Mouse (Mus musculus): ENCODE measurements at regions not wholly inside any gene's neighbourhood (a gene's known extent, or its start where the extent isn't known, plus 50 kb on each side); places are given as distances from the start of the nearest gene placed in this dataset.
A peak's percentile ranks its signal among the peaks of the same experiment; 100 is the strongest.

DNA sequence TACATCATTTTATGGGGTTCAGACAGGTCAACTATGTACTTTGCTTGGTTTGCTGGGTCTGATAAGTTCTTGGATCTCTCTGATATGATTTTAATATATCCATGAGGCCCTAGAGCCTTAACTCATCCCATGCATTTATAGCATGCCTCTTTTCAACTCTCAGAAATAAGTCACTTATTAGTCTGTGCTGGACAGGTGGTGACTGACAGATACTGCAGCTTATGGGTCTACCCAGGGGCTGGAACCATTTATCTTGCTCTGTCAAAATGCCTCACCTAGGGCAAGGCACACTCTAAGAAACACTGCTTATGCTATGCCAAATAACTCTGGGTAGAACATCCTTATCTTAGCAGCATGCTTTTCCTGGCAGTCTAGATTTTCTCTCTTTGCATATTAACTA lies 225.6 kb downstream of the Mbnl1 start:
- DNase-seq (ENCODE audit: low read depth, low spot score) = no peak

GRCm38 (mm10) chr3:60707139-60707538 lies 234.5 kb downstream of the Mbnl1 start:
- no peak for DNase-seq (ENCODE audit: low read depth, low spot score)

- DNase-seq (ENCODE audit: low read depth, low spot score) = no peak
Observed at GRCm38 (mm10) chr3:60712896-60713295, 240.3 kb downstream of the Mbnl1 start.

GRCm38 (mm10) chr3:60720322-60720721 lies 247.7 kb downstream of the Mbnl1 start:
- peak; percentile 16 for DNase-seq (ENCODE audit: low read depth, low spot score)

DNA sequence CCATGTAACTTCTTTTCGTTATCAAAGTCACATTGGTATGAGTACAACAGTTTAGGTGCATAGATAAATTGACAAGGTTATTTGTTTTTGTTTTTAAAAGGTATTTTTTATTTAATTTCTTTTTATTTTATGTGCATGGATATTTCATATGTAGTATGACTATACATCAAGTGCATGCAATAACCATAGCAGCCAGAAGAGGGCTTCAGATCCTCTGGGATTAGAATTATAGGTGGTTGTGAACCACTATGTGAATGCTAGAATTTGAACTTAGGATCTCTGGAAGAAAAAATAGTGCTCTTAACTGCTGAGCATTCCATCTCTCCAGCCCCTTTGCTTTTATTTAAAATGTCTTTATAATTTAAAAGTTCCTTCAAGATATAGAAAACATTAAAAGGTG lies 258.7 kb downstream of the Mbnl1 start:
- DNase-seq (ENCODE audit: low read depth, low spot score) = peak; percentile 7

DNA sequence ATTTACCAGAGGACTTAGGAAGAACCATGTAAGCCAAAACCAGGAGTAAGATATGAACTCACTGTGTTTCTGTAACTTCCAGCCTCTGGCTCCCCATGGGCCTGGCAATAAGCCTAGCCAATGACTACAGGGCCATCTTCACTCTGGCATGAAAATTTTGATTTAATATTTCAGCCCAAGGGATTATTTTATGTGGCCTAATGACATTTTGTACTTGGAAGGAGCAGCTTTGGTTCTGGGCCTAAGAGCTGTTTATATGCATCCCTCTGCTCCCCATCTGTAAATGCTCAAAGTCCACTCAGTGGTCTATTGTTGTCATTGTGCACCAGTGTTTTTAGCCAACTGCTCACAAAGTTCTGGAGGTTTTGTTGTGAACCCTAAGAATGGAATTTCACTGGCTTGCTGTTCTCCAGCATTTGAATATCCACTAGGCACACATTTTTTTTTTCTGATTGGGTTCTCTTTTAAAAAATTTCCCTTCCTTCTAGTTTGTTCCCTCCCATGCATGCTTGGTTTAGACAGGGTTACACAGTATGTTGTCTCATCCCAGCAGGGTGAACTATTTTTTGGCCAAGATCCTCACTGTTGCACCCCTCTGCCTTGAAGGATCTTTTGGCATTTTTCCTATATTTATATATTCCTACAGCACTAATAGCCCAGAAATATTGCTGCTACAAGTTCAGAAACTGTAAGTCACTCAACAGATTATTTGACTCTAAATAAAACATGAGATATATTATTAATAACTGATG lies 261.9 kb upstream of the P2ry1 start:
- DNase-seq (ENCODE audit: low read depth, low spot score) = no peak

DNA sequence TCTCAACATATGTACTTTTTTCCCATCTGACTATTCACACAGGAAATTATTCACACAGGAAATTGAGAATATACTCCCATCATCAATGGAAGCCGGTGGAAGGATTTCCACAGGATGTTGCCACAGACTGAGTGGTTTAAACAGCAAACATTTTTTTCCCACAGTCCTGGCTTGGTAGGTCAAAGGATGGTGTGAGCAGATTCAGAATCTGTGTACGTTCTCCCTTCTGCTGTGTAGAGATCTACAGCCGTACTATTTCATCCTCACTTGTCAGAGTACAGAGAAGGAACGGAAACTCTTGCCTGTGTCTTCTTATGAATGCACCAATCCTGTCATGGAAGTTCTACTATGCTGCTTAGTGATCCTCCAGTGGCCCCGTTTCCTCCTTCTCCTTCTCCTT lies 261.2 kb upstream of the P2ry1 start:
- DNase-seq (ENCODE audit: low read depth, low spot score) = no peak

DNA sequence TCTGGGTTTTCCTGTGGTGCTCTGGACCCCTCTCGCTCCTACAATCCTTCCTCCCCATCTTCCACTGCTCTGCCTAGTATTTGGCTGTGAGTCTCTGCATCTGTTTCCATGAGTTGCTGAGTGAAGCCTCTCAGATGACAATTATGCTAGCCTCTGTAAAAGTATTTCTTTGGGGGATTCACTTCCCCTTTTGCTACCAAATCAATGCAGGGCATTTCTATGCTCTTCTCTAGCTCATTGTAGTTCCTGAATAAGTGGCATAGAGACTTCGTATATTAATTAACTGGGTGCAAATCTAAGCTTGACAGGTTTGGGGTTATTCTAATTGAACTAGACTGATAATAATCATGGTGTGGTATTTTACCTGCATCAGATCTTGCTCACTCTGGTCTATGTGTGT lies 260.4 kb upstream of the P2ry1 start:
- peak; percentile 41 for DNase-seq (ENCODE audit: low read depth, low spot score)

DNA sequence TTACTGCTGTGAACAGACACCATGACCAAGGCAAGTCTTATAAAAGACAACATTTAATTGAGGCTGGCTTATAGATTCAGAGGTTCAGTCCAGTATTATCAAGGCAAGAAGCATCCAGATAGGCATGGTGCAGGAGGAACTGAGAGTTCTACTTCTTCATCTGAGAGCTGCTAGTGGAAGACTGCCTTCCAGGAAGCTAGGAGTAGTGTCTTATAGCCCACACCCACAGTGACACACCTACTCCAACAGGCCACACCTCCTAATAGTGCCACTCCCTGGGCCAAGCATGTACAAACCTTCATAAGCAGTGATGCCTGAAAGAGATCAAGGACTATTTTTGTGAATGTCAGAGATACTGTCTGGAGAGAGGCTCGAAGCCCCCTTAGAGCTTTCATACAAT lies 257.5 kb upstream of the P2ry1 start:
- DNase-seq (ENCODE audit: low read depth, low spot score) = peak; percentile 12

- DNase-seq (ENCODE audit: low read depth, low spot score) = no peak
Observed at GRCm38 (mm10) chr3:60758568-60758967, 244.0 kb upstream of the P2ry1 start.

DNA sequence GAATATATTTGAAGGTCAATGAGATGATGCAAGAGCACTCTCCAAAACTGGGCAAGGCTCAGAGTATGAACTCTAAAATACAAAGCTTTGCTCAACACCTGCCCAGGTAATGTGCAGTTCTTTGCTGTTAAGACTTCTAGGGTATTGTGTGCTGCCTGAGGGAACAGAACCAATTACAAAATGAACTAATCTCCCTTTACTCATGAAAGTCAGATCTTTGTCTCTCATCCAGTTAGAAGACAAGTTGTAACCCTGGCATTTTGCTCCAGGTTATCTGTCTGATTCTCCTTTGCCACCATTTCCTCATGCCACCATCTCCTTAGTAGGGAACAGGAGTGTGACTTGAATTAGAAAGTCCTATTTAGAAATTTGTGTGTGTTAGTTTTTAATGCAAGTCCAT lies 243.5 kb upstream of the P2ry1 start:
- DNase-seq (ENCODE audit: low read depth, low spot score) = no peak

DNA sequence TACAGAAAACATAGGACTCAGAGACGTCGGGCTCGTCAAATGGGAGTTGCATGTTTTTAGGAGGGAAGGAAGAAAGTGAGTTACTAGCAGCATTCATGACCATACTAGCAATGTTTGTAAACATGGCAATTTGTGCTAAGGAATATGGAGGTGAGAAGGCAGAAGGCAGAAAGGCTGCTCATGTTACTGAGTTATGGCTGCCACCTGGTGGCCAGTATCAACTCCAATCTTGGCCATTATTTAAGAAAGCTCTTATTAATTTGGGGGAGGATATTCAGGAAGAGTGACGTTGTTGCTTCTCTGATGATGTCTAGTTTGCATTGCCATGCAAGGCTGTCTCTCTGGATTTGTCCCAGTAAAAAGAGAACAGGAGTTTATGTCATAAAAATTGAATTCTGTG lies 239.7 kb upstream of the P2ry1 start:
- DNase-seq (ENCODE audit: low read depth, low spot score) = peak; percentile 51

- DNase-seq (ENCODE audit: low read depth, low spot score) = no peak
Observed at GRCm38 (mm10) chr3:60765079-60765478, 237.5 kb upstream of the P2ry1 start.

DNA sequence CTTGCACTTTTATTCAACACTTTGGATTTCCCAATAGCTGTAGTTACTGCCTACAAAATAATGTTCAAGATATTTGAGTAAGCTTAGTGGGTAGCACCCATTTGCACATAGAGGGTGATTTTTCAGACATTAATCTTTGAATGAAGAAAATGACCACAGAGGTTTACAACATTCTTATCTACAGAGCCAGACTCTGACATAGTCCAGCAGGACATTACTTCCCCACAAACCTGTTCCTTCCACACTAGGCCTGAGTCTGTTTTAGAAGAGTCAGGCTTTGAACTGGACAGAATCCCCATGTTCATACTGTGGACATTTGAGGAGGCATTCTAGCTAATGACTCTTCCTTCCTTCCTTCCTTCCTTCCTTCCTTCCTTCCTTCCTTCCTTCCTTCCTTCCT lies 233.6 kb upstream of the P2ry1 start:
- no peak for DNase-seq (ENCODE audit: low read depth, low spot score)

- DNase-seq (ENCODE audit: low read depth, low spot score) = no peak
Observed at GRCm38 (mm10) chr3:60771866-60772265, 230.7 kb upstream of the P2ry1 start.

GRCm38 (mm10) chr3:60773383-60773782 lies 229.2 kb upstream of the P2ry1 start:
- no peak for DNase-seq (ENCODE audit: low read depth, low spot score)

DNA sequence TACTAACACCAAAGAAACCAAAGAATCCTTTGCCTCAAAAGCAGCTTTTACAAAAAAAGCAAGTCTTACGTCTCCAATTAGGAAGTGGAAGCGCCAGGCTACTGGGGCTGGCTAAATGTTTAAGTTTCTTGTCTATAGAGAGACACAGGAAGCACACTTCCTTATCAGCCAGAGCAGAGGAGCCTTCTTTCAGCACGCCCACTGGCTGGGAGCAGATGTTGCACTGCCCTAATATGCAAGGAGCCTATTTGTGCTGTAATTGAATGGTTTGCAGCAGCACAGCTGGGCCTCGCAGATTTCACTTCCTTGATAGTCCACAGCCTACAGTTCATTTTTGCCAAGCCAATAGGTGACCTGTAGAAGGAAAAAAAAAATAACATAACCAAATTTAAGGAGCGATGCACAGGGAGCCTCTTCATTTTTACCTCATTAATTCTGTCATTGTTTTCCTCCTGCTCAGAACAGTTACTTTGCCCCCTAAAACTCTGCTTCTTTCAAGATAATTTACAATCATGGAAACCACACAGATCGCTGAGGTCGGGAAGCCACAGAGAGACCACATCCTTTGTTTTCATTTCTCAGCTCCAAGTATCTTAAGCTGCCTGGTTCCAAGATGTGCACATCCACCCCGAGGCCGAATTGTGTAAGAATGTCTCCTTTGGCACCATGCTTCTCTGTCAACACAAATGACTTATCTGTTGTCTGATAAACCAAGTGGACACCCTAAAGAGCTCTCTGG lies 217.3 kb upstream of the P2ry1 start:
- DNase-seq (ENCODE audit: low read depth, low spot score) = peak; percentile 60

DNA sequence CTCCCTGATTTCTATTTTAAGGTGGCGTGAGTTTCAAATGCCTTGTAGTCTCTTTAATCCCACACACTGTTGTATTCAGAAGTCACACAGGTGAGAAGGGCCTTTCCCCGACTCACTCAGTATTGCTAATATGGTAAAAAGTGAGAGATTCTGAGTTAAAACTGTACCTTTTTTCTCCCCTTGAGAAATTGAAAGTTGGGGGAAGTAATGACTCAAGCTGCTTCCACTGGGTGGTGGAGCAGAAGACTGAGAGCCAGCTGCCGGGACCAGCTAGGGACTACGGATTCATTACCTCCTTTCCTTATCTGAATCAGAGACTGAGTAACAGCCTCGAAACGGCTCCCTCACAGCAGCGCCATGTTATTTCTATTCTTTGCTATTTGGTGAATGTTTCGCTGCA lies 214.6 kb upstream of the P2ry1 start:
- no peak for DNase-seq (ENCODE audit: low read depth, low spot score)

DNA sequence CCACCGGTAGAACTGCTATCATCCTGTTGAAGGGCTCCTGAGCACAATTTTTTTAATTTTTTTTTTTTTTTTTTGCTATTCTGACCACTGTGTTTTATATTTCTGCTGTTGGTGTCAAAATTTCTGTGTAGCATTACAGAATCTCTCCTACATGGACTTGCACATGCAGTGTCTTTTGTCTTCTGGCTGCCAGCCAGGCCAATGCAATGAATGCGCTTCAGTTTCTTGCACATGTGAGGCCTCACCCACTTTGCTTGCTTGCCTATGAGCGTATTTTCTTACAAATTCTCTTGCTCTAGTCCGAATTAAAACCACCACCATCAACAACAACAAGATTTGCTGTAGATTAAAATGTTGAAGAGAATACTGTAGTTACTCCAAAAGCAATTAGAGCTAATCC lies 213.2 kb upstream of the P2ry1 start:
- DNase-seq (ENCODE audit: low read depth, low spot score) = no peak

DNA sequence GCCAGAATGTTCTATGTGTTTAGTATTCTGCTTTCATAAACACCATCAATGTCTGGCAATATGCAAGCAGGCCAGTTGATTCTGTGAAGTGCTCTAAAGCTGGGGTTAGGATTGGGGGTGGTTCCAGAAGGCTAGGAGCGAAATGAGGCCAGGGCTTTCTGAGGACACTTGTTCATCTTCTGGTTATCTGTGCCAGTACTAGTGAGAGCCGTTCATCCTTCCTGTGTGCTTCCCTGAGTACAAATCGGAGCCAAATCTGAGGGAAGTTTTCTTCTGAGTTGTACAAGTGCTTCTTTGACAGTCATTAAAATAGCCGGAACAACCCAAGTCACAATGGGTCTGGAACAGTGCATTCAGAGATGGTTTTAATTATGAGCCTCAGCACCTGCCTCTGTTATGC lies 210.4 kb upstream of the P2ry1 start:
- no peak for DNase-seq (ENCODE audit: low read depth, low spot score)

DNA sequence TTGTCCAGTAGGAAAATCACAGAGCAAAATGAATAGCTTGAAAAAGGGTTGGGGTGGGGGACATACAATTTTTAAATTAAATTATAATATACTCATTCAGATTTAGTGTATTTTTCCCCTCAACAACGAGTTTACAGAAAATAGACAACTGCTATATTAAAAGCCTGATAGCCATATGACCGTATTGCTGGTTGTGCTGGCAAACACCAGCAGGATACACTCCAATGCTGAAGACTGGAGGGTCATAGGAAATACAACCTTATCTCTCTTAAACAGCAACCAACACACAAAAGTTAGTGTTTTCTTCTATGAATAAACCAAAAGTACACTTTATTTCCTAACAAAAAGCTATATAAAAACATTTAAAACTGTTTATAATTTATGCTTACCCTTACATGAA lies 206.4 kb upstream of the P2ry1 start:
- DNase-seq (ENCODE audit: low read depth, low spot score) = no peak

DNA sequence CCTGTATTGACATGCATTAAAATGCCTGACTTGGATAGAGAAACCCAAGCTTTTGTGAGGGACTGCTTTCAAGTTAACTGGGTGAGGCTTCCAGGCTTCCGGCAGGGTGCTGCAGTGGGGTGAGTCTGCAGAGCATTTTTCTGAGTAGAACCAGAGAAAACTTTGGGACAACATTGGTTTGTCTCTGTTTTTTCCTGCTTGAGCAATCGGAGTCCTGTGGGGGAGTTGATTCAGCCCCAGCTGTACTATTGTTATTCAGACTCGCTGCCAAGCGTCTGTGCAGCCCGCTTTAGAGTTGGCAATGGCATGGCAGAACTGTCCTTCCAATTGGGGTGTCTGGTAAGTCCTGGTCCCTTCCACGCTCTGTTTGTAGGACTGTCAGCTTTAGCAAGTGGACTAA lies 204.8 kb upstream of the P2ry1 start:
- no peak for DNase-seq (ENCODE audit: low read depth, low spot score)

GRCm38 (mm10) chr3:60798461-60798860 lies 204.1 kb upstream of the P2ry1 start:
- no peak for DNase-seq (ENCODE audit: low read depth, low spot score)
